Mouse (Mus musculus) liver, postnatal 0 days (tissue): ENCODE measurements around the gene Sh3glb1. TPM values are rescaled to one million over a fixed set of nuclear protein-coding genes. Genes with fewer than 3 reads are reported as not detected.
"Not testable (repeated sequence)": the region's sequence is repeated elsewhere in the genome, so short reads cannot be mapped to it uniquely, and the experiment has no call there.

Experiments used
- ATAC-seq: fragments of 200-750 bp; cut with Nextera tagmentation; 2 replicates; pipeline ENCODE4 v1.8.0; 2017; ENCODE audit warnings: mild to moderate bottlenecking, moderate library complexity
- DNase-seq: peaks from one replicate; pipeline ENCODE4 v3.0.0-alpha.2; 2016
- H3K27ac ChIP-seq: fragments of 300-500 bp; sonication (generic); 2 replicates; pipeline ENCODE4 v1.5.1; 2014; ENCODE audit warnings: antibody characterized with exemption, moderate library complexity, mild to moderate bottlenecking, low read depth
- H3K27me3 ChIP-seq: fragments of 300-500 bp; sonication (generic); 2 replicates; pipeline ENCODE4 v1.6.1; 2014; ENCODE audit warnings: low read length, control low read depth, mixed read lengths; ENCODE audit not compliant: insufficient read depth
- H3K36me3 ChIP-seq: fragments of 300-500 bp; sonication (generic); replicated peaks from 2 replicates; pipeline ENCODE4 v1.6.1; 2014; ENCODE audit warnings: mild to moderate bottlenecking, control low read depth, low read length, moderate library complexity, mixed read lengths; ENCODE audit not compliant: insufficient read depth
- H3K4me1 ChIP-seq: fragments of 300-500 bp; sonication (generic); 2 replicates; pipeline ENCODE4 v1.6.1; 2014; ENCODE audit warnings: antibody characterized with exemption, mild to moderate bottlenecking, control low read depth; ENCODE audit not compliant: insufficient read depth
- H3K4me2 ChIP-seq: fragments of 300-500 bp; sonication (generic); 2 replicates; pipeline ENCODE4 v1.6.1; 2014; ENCODE audit warnings: low read depth, mild to moderate bottlenecking, low read length, moderate library complexity, mixed read lengths
- H3K4me3 ChIP-seq: fragments of 300-500 bp; sonication (generic); 2 replicates; pipeline ENCODE4 v1.5.1; 2014; ENCODE audit warnings: low read depth, low read length
- H3K9ac ChIP-seq: fragments of 300-500 bp; sonication (generic); replicated peaks from 2 replicates; pipeline ENCODE4 v1.6.1; 2014; ENCODE audit warnings: mild to moderate bottlenecking, moderate library complexity
- H3K9me3 ChIP-seq: fragments of 300-500 bp; sonication (generic); 2 replicates; pipeline ENCODE4 v1.6.1; 2016; ENCODE audit warnings: mild to moderate bottlenecking, control low read depth, low read length, mixed read lengths
- CTCF ChIP-seq: sonication (generic); IDR thresholded peaks from 2 replicates; pipeline ENCODE4 v1.5.1; 2016; ENCODE audit warnings: antibody characterized with exemption, low read depth
- EP300 ChIP-seq: IDR thresholded peaks from 2 replicates; pipeline ENCODE4 v1.6.1; 2016; ENCODE audit warnings: antibody characterized with exemption, low read depth, mild to moderate bottlenecking
- WGBS: fragments of 180-500 bp; shearing (Covaris S2); extraction: QIAGEN DNeasy Blood & Tissue Kit; methylation state at CpG from one replicate; pipeline ENCODE4 v1.1.7; 2014; ENCODE audit not compliant: insufficient replicate concordance; 5-methylcytosine and 5-hydroxymethylcytosine counted together
- polyA plus RNA-seq: library from polyadenylated mRNA; unstranded; fragments of >200 nt; fragmentation: Nextera tagmentation; extraction: Ambion mirVana; gene quantifications from 2 replicates; pipeline ENCODE4 v1.2.1, GENCODE M21; 2015

Sh3glb1 gene
- polyA plus RNA-seq, 1 experiment from 2014 or later: 84.8 TPM

DNA sequence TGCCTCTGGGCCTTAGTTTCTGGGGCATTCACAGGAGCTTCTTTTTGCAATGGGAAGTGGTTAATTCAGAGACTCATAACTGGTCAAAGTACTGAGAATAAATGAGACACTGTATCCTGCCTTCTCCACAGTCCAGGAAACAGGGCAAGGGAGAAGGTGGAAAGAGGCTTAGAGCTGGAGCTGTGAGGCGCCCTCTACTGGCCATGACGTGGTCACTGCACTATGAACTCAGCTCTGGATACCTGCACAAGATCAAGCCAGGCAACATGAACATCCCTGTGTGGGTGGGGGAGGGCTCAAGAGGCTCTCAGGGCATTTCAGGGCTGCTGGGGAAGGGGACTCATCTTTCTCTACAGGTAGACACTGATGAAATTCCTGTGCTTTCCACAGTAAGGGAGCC, 33.0 kb upstream of the Sh3glb1 start:
- Histone ChIP-seq H3K4me3 (no peak overlapping the region), H3K4me2 (no peak overlapping the region), H3K27me3 (no peaks in the 10 kb centered on the region), H3K36me3 (no peaks in the 10 kb centered on the region), H3K9ac (no peak overlapping the region), H3K4me1 (no peaks in the 10 kb centered on the region), H3K9me3 (no peaks in the 10 kb centered on the region), H3K27ac (no peak overlapping the region)
- ATAC-seq (no peak), DNase-seq (peak; percentile 31)
- TF ChIP-seq EP300 (no peak), CTCF (peak; percentile 78)
- WGBS: 2% methylated on average over 2 of the region's 2 CpGs

GRCm38 (mm10) chr3:144749062-144749963, 29.2 kb upstream of the Sh3glb1 start:
- not testable (repeated sequence) for ATAC-seq, H3K4me1 ChIP-seq, DNase-seq, H3K4me3 ChIP-seq, H3K27me3 ChIP-seq, H3K36me3 ChIP-seq, H3K4me2 ChIP-seq, H3K9me3 ChIP-seq, H3K9ac ChIP-seq, H3K27ac ChIP-seq
- 75% methylated on average over 18 of the region's 21 CpGs for WGBS

DNA sequence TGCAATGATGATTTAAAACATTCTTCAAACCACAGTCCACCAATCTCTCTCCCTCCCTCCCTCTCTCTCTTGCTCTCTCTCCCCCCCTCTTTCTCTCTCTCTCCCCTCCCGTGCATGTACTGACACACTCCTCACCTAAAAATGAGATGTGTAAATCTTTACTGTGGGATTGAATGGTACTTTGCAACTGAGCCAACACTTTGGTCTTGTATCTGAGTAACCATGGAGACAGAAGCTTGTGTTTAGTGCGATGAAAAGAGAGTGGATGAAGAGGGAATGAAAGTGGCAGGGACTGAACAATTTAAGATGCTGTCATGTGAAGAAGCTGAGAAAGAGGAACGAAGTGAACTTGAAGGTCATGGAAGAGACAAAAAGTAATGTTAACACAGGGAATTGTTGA, 27.6 kb upstream of the Sh3glb1 start:
- H3K36me3 ChIP-seq, H3K9me3 ChIP-seq, H3K4me2 ChIP-seq, H3K4me1 ChIP-seq, H3K4me3 ChIP-seq, H3K9ac ChIP-seq, H3K27ac ChIP-seq, H3K27me3 ChIP-seq, DNase-seq, ATAC-seq: not testable (repeated sequence)
- WGBS: 63% methylated on average over 3 of the region's 3 CpGs

DNA sequence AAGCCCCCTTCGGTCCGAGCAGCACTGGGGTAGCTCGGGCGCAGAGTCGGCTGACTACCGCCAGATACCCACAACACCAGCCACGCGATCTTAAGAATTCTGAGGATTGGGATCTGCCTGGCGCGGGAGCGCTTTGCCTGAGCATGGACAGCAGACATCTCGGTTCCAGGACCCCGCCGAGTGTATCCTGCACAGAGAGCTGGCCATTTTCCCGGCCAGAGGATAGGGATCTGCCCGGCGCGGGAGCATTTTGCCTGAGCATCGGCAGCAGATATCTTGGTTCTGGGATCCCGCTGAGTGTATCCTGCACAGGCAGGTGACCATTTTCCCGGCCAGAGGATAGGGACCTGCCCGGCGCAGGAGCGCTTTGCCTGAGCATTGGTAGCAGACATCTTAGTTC, 18.3 kb upstream of the Sh3glb1 start:
- WGBS: 78% methylated on average over 24 of the region's 24 CpGs

DNA sequence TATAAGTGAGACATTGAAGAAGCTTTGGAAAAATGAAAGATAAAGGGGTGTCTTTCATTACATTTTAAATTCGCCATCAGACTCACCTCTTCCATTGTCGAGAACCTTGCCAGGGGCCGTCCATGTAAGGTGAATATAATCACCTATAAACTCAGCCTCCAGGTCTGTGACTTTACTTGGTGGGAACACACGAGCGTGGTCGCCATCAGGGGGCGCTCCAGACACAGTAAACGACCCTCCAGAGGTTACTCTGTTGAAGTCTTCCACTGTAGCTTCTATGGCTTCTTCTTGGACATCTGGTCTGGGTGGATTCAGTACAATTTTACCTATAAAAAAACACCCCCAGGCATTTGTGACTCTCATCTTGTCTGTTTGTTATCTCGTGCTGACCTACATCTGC, 16.7 kb upstream of the Sh3glb1 start:
- H3K27me3 ChIP-seq: no peaks in the 10 kb centered on the region
- H3K4me1 ChIP-seq: no peaks in the 10 kb centered on the region
- H3K4me2 ChIP-seq: no peak overlapping the region
- 31% methylated on average over 9 of the region's 9 CpGs for WGBS
- no peak overlapping the region for H3K9ac ChIP-seq
- no peak overlapping the region for H3K27ac ChIP-seq
- no peak overlapping the region for H3K4me3 ChIP-seq
- H3K36me3 ChIP-seq: no peaks in the 10 kb centered on the region
- peak; percentile 55 for DNase-seq
- H3K9me3 ChIP-seq: no peaks in the 10 kb centered on the region
- no peak for ATAC-seq
- TF ChIP-seq CTCF (peak; percentile 55), EP300 (no peak)

More for the DNA sequence above, 18.3 kb upstream of the Sh3glb1 start:
- not testable (repeated sequence) for H3K9ac ChIP-seq, DNase-seq, ATAC-seq, H3K4me1 ChIP-seq, H3K4me3 ChIP-seq, H3K27me3 ChIP-seq, H3K9me3 ChIP-seq, H3K27ac ChIP-seq, H3K4me2 ChIP-seq, H3K36me3 ChIP-seq

- peak; percentile 85 for TF ChIP-seq CTCF
- TF ChIP-seq EP300: no peak
- H3K27ac ChIP-seq: no peak overlapping the region
- DNase-seq (peak; percentile 73), ATAC-seq (no peak)
- no peaks in the 10 kb centered on the region for H3K9me3 ChIP-seq
- H3K36me3 ChIP-seq: no peaks in the 10 kb centered on the region
- peaks cover 9% of the 10 kb centered on the region for H3K4me1 ChIP-seq
- no peak overlapping the region for H3K9ac ChIP-seq
- WGBS: 39% methylated on average over 4 of the region's 4 CpGs
- H3K27me3 ChIP-seq: no peaks in the 10 kb centered on the region
- no peak overlapping the region for H3K4me2 ChIP-seq
- no peak overlapping the region for H3K4me3 ChIP-seq
These were observed 3.3 kb upstream of the Sh3glb1 start for GRCm38 (mm10) chr3:144723455-144723854.

DNA sequence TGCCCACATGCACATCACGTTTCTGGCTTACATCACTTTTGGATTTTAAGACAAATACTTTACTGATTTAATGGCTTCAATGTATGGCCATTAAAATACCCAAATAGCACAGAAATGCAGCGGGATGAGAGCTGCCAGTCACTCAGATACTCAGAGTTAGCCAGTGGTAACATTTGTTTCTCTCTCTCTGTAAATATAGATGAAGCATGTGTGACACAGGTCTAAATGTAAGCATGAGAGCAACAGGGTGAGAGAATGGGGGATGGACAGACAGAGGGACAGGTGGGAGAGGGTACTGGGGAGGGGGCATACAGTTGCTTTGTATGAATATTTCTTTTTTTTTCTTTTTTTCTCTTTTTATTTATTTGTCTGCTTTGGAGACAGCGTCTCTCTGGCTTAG, 2.4 kb upstream of the Sh3glb1 start:
- peaks cover 15% of the 10 kb centered on the region for H3K4me1 ChIP-seq
- H3K9ac ChIP-seq, H3K27ac ChIP-seq, H3K9me3 ChIP-seq, H3K36me3 ChIP-seq, H3K27me3 ChIP-seq, H3K4me2 ChIP-seq, H3K4me3 ChIP-seq, ATAC-seq, DNase-seq: not testable (repeated sequence)
- WGBS: 83% methylated on average over 3 of the region's 3 CpGs
